Mouse (Mus musculus) gonadal fat pad, adult 2 months (tissue): Measurements from ENCODE around the gene Evi2b. TPM values are rescaled to one million over a fixed set of nuclear protein-coding genes. Genes with fewer than 3 reads are reported as not detected.

Experiments used
- DNase-seq: peaks from one replicate; pipeline ENCODE4 v3.0.0-alpha.2; 2012; ENCODE audit warnings: low read depth
- polyA plus RNA-seq: library from polyadenylated mRNA; depleted of rRNA; stranded (reverse); fragments of >200 nt; gene quantifications from 2 replicates; pipeline ENCODE4 v1.2.3, GENCODE M21; 2012; rRNA removed

Gene Evi2b
- polyA plus RNA-seq, 1 experiment: 6.3 TPM

DNA sequence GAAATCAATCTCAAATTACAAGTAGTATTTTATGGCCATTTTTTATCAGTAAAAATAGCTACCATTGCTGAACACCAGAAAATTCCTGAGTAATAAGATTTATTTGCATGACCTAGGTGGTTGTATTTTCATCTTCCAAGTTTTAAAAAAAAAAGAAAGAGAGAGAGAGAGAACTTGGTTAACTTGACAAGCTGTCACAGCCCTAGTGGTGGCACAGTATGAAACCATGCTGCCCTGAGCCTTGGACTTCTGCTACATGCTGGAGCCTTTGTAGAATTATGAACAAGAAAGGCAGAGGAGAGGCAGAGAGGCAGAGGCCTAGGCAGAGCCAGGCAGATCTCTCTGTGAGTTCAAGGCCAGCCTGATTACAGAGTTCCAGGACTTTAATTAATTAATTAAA is 1.6 kb downstream of the Evi2b start:
- DNase-seq: no peak

- DNase-seq: no peak
Measured at GRCm38 (mm10) chr11:79520772-79521171, 2.8 kb downstream of the Evi2b start.

DNA sequence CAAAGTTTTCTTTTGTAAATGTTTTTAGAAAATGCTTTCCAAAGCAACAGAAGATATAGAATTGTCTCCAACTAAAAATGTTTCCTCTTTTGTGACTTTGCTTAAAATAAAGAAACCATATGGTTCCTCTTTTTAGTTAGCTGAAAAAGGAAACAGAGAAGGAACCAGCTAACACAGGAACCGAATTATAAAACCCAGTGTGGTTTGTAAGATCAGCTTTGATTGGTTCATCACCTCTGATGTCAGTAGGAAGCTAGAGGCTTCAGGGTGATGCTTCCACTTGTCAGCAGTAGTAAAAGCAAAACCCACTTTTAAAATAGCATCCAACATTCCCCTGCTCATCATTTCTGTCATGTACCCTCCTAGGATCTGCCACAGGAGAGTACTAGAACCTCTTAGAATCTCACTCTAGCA is 3.7 kb downstream of the Evi2b start:
- no peak for DNase-seq

- no peak for DNase-seq
Measured at GRCm38 (mm10) chr11:79519299-79519698, 4.3 kb downstream of the Evi2b start.

GRCm38 (mm10) chr11:79515798-79516197 is 7.8 kb downstream of the Evi2b start:
- DNase-seq: no peak

GRCm38 (mm10) chr11:79515331-79515730 is 8.2 kb downstream of the Evi2b start:
- no peak for DNase-seq

- DNase-seq: no peak
Measured at GRCm38 (mm10) chr11:79511970-79512369, 11.6 kb downstream of the Evi2b start.

GRCm38 (mm10) chr11:79504506-79504905 is 19.1 kb downstream of the Evi2b start:
- no peak for DNase-seq

DNA sequence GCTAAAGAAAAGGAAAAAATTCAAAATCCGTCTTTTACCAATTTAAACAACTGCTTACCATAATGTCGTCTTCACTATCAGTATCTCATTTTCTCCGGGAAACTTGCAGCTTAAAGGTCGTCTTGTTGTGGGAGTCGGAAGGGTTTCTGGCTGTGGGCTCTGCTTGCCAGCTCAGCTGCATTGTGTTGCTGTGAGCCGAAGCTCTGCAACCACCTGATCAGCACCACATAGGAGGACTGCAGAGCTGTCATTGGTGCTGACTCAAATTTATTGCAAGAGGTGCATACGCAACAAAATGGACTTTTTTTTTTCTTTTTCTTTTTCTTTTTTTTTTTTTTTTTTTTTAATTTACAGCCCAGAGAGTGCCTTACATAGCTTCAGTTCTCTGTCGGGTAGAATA is 19.7 kb downstream of the Evi2b start, which contains the start of gene Omg:
Gene Omg (minus strand): TSS at position 240 of the 400 bp plus-strand sequence.
- DNase-seq: no peak

DNA sequence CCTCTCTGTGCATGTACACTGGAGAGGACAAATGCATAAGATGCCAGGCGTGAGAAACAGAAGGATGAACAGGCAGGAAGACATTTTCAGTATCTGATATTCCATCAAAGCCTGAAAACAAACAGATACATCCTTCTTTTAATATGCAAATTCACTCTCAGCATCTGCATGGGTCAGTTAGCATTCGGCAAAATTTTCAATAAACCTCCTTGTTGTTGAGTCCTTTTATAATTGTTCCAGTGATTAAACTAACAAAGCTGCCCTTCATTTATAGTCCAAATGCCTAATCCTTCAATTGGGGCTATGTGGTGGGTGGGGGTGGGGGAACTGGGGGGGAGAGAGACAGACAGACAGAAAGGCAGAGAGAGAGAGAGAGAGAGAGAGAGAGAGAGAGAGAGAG is 20.6 kb downstream of the Evi2b start:
- DNase-seq: no peak

- DNase-seq: no peak
Measured at GRCm38 (mm10) chr11:79494976-79495800, 28.4 kb downstream of the Evi2b start.

GRCm38 (mm10) chr11:79484721-79485120 is 38.8 kb downstream of the Evi2b start:
- no peak for DNase-seq

DNA sequence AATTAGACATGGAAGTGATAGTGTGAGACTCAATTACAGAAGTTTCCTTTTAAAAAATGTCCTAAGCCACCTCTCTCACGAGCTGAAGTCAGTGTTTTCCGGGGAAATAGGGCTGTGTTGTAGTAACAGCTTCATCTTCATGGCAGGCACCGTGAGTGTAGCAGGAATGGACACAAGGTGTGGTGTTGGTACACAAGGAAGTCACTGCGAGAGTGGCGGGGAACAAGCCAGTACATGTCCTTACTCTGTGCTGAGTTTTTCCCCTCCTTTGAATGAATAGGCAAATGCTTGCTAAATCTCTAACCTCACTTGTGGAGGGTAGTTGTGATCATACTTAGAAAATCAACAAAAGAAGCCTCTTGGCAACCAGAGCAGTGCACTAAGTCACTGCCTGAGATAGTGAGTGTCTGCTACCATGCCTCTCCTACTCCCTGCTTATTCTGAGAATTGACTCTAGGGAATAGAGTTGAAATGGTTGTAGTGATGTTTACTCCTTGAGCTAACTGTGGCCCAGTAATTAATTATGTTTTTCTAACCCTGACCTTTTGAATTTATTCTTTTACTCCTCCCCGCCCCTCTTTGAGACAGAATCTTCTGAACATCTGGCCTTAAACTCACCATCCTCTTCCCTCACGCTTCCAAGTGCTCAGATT is 39.6 kb downstream of the Evi2b start:
- DNase-seq: no peak

GRCm38 (mm10) chr11:79483392-79483791 is 40.2 kb downstream of the Evi2b start:
- DNase-seq: no peak

DNA sequence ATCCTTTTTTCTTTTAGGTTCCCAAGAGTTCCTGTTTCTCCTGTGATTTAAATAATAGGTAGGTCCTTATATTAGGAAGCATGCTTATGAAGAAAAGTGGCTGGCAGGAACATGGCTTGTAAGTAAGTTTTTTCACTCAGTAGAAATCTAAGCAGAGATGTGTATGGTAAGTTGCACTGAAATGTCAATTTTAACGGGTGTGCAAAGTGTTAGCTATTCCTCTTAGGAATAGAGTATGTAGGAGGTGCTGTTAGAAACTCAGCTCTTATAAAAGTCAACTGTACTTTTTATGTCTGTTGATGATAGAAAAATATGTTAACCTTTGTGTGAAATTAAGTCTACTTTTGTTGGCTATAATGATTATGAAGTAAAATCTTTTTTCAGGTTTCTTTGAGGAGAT is 55.5 kb downstream of the Evi2b start:
- no peak for DNase-seq

Other genes starting within 250 kb of the Evi2b start
- not detected in 2 replicates for gene Gm9964, start 226.9 kb downstream of the Evi2b start, polyA plus RNA-seq
- 12.1 and 15.6 TPM in 2 replicates for gene Nf1, start 184.1 kb downstream of the Evi2b start, polyA plus RNA-seq
- gene Omg, start 19.7 kb downstream of the Evi2b start, polyA plus RNA-seq: not detected in 2 replicates
- gene Evi2, start 6.8 kb upstream of the Evi2b start, polyA plus RNA-seq: 0.32 and 0.34 TPM in 2 replicates
- gene Evi2a, start 6.8 kb upstream of the Evi2b start, polyA plus RNA-seq: 8.1 and 10.2 TPM in 2 replicates
- gene Rab11fip4, start 67.5 kb upstream of the Evi2b start, polyA plus RNA-seq: 69.4 and 107 TPM in 2 replicates